Mouse (Mus musculus) forelimb bud, embryonic 11.5 days (tissue): ENCODE results near the gene Trio.

Experiments used
- DNase-seq: peaks from one replicate; pipeline ENCODE4 v3.0.0-alpha.2; 2012; ENCODE audit warnings: low read depth, low spot score

Gene Trio

DNA sequence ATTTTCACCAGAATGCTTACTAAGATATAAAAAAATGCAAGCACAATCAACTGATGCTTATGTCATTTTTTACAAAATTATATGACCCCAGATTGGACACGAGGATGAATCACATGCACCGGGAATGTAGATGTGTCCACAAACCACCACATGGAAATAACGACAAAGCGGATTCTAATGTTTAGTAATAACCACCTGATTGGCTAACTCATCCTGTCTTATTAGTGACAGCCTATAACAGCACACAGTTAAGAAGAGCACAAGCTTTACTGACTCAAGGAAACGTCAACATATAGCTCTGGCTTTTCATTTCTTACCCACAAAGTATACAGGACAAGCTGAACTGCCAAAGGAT is 101.7 kb downstream of the Trio start:
- DNase-seq = no peak

- DNase-seq = peak; percentile 75
Measured at GRCm38 (mm10) chr15:27923280-27923986, 102.2 kb downstream of the Trio start.

DNA sequence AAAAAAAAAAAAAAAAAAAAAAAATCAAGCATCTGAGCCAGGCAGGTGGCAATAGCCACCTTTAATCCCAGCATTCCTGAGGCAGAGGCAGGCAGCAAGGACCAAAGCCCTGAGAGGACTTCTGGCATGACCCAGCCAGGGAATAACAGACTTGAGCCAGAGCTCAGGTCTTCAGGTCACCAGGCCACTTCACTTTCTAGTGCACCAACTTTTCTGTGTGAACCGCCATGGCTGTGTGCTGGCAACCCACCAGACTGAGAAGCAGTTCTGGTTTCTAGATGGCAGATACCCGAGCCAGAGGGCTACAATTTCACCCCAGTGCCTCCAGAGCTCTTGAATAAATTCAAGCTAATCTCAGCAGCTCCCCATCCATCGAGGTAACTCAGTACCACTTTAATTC is 104.9 kb downstream of the Trio start:
- no peak for DNase-seq

DNA sequence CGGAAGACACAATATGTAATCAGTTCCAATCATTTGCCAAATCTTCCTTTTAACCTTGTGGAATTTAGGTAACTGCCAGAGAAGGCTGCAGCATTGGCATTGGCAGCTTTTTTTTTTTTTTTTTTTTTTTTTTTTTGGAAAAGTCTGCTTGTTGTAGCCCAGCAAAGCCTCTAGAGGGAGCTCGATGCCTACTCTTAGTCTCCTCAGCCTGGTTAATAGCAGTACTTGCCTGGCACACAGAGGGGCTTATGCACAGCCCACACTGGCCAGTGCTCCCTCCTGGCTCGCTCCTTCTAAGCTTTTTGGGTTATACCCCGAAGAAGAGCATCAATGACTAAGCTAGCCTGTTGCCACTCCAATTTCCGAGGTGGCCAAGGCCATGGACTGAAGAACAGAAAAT is 106.1 kb downstream of the Trio start:
- peak; percentile 77 for DNase-seq

GRCm38 (mm10) chr15:27918798-27919197 is 106.8 kb downstream of the Trio start:
- no peak for DNase-seq

- no peak for DNase-seq
Measured at GRCm38 (mm10) chr15:27916204-27916603, 109.4 kb downstream of the Trio start.

DNA sequence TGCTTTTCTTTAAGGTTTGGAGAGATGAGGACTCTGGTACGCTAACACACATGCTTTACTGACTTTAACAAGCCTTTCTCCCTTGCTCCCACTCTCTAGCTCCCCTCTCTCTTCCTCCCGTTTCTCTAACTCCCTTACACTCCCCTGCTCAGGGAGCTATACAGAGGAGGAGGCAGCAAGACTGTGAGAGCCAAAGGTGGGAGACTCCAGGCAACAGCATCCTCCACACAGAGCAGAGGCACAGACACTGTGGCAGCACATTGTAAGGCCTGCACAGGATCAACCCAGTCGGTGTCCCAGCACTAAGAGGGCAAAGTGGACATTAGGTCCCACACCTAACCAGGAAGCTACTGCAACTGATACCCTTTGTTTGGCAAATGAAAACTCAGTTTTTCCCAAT is 112.6 kb downstream of the Trio start:
- DNase-seq = no peak

DNA sequence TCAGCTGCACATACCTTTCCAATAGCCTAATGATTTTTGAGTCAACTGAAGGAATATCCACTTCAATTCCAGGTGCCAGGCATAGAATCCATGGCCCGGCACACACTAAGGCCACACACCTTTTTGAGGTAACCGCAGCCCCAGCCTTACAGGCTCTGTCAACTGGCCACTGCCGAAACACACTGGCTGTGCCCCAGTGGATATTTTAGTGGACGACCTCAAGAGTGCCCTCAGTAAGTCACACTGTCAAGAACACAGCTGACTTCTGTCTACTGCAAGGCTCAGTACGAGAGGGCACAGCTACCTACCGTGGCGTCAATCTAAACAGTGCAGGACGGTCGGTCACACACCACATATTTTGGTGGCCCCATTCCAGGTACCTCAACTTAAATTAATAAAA is 114.5 kb downstream of the Trio start:
- no peak for DNase-seq

DNA sequence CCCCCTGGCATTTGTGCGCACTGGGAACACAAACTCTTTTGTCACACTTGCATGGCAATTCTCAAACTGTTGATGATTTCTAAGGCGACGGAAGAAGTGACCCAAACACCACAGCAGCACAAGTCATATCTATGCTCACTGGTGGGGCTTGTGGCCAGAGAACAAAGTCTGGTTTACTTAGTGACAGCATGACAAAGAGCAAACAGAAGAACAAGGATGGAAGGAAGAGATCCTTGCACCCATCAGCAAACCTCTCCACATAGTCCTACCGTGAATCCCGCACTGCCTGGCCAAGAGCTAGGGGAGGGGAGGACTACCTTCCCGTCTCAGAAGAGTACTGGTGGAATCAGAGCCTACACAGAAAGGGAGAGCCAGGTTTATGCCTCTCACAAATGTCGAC is 115.5 kb downstream of the Trio start:
- no peak for DNase-seq

- DNase-seq = no peak
Measured at GRCm38 (mm10) chr15:27907649-27908048, 118.0 kb downstream of the Trio start.

DNA sequence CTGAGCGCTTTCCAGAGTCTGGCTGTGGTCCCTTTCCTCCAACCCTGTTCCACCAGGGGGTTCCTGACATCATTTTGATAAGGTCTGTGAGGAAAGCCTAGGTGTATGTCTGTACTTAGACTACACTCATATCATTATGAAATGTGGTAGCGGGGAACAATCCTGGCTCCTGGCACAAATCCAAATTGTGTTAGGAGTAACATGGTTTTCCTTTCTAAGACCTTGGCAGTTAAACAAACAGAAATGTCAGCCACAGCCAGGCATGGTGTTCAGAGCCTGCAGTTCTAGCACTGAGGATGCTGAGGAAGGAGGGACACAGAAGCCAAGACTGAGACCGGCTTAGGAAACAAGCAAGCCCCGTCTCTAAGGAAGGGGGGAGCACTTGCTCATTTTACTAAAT is 119.2 kb downstream of the Trio start:
- DNase-seq = no peak

GRCm38 (mm10) chr15:27905341-27905740 is 120.3 kb downstream of the Trio start:
- peak; percentile 45 for DNase-seq

DNA sequence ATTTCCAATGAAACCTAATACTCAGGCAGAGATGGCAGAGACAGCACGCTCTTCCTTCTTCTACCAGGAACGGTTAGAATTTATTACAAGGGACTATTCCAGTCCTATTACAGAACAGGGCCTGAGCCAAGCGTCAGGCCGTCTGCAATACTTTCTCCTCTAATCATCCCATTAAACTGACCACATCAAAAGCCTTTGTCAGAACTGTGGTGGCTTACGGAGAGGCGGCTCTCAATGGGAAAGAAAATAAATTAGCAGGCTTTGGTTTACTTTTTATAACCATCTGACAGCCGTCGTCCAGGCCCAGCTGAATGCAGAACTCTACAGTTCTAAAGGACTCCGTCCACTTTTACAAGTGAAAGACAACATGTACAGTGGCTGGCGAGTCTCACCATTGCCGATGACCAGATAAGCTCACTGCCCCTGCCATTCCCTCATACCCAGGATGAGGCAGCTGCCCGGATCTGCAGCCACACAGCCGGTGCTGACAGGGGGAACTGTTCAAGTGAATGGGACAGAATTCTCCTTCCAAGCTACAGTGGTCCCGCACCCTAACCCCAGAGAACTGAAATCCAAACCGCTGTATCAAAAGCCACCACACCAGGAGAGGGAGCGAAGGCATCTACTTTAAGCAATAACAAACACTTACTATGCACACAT is 121.2 kb downstream of the Trio start:
- peak; percentile 36 for DNase-seq

DNA sequence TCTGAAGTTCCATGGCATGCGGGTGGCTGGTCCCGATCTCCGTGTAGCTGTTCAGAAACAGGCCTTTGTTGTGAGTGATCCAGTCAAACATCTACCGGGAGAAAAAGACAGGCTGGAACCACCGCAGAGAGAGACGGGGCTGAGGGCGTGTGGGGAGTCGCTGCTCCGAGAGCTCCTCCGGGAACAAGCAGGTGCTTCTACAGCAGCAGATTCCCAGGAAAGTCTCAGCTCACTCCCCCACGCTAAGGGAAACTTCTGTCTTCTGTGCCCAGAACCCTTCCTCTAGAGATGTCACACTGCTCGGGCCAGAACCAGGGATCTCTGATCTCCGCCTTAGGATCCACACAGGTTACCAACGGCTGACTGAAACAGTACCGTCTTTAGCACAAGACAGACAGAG is 124.4 kb downstream of the Trio start:
- DNase-seq = no peak

DNA sequence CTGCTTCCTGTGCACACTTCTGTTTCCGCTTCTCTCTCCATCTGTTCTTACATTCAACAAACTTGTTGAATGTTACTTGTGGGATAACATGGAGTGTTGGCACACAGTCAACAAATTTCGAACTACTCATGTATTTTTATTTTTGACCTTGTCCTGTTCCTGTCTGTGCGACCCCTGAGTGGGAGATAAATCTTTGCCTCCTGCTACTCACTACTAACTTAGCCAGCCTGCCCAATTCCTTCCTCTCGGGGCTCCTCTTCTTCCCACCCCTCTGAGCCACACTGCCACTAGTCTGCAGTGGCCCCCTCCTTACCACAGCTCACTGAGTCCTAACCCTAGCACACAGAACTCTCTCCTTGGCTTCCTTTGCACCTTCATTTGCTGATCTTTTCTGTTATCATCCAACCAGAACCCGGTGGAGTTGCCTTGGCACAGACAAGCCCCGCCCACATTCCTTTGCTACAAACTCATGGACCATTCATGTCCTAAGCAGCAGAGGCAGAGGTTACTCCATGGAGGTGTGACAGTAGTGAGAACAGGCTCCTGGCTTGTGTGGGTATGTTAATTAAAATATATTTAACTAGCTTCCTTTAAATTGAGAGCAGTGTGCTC is 126.7 kb downstream of the Trio start:
- no peak for DNase-seq

DNA sequence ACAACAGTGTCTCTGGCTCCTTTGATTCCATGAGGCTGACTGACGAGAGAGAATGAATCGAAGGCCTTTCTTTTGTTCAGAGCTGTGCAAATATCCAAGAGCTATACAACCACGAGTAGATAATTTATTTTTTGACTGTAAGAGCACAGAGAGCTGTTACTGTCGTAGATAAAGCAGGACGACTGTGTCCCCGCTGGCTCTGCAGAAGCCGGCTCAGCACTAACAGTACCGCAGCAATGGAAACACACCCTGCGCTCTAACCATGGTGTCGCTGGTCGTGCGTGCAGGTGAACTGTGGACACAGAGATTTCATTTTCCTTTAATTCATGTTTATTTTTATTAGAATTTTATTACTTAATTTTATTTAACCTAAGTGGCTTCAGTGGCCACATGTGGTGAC is 131.5 kb downstream of the Trio start:
- DNase-seq = no peak

GRCm38 (mm10) chr15:27892029-27892428 is 133.6 kb downstream of the Trio start:
- DNase-seq = no peak

DNA sequence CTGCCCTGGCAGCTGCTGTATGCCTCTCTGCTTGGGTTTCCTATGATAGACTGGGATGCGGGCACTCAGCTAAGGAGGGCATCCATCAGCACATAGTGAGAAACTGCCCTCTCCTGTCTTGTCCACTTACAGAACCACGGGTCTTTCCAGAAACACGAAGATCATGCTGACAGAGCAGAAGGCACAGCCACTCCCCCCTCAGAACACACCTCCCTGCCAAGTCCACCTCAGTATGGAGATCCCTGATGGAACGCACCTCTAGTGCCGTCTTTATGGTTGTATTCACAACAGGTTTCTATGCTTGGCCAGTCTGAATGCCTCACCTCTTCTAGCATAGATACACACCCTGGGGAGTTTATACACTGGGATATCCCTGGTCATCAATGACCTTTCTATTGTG is 135.0 kb downstream of the Trio start:
- DNase-seq = no peak

DNA sequence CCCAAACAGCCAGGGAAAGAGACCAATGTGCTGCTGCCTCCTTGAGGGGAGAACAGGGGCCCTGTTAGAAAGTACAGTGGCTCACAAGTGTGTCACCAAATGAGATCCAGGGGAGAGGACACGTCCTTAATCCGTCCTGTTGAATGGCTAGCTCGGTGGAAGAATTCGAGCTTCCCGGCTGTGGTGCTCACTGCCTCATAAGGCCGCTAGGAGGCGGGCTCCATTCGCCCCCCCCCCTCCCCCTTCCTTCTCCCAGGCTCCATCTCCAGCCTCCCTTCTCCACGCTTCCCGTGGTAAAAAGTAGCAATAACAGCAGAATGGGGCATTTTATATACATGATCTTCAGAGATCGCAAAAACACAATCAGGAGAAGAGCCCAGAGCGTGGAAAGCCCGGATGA is 137.5 kb downstream of the Trio start:
- no peak for DNase-seq

DNA sequence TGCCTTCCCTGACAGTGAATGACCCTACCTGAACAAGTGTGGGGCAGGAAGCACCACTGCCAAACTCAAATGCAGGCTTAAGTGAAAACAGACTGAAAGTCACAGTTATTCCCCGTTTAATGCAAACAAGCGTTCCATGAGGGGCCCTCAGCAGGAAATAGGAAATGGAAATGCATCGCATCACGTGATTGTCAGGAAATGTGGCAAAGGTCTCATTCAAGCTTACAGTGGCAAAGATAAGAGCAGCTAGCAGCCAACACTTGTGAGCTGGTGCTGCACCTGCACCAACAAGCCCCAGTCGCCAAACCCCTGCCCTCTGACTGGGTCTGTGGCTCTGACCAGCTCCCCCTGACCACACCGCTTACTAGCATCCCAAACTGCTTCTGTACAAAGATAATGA is 138.7 kb downstream of the Trio start:
- DNase-seq = no peak

DNA sequence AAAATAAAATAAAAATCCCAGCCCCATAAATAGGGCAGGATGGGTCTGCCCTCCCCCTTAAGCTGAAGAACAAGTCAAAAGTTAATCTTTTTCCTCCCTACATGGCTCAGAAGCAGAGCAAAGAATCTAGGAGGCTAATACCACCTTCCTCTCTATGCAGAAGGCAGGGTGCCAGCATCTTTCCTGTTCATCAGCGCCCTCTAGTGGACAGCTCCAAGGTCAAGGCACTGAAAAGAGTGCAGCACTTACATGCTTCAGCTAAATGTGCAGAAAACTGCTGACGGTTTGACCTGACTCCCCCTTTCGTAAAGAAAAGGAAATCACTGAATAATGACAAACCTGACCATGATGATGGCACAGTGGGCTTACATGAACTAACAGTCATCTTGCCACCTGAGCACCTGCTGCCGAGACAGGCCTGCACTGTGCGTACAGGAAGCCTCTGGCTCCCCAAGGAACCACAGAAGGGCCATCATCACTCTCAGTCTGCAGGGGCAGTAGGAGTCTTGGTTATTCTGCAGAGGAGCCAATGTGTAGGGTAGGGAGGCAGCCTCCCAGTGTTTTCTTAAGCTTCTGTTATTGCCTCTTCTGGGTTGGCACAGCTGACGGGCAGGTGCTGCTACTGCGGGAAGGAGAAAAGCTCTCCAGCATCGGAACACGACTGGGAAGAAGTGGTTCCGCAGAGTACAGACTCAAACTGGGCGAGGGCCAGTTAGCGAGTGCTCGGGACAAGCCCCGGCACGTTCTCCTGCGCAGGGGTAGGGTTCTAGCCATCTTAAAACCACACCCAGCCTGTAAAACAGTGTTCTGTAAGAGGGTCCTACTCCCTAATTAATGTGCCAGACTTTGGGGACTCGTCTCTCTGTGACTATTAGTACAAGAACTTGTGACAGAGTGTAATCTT is 141.0 kb downstream of the Trio start:
- peak; percentile 81 for DNase-seq

- DNase-seq = no peak
Measured at GRCm38 (mm10) chr15:27883881-27884280, 141.8 kb downstream of the Trio start.
